Mouse (Mus musculus): ENCODE measurements around the gene Arhgap45. TPM values are rescaled to one million over a fixed set of nuclear protein-coding genes. Genes with fewer than 3 reads are reported as not detected.

The Arhgap45 gene
- total RNA-seq, 2 experiments from 2014 or later = 3.3 to 4.5 TPM

DNA sequence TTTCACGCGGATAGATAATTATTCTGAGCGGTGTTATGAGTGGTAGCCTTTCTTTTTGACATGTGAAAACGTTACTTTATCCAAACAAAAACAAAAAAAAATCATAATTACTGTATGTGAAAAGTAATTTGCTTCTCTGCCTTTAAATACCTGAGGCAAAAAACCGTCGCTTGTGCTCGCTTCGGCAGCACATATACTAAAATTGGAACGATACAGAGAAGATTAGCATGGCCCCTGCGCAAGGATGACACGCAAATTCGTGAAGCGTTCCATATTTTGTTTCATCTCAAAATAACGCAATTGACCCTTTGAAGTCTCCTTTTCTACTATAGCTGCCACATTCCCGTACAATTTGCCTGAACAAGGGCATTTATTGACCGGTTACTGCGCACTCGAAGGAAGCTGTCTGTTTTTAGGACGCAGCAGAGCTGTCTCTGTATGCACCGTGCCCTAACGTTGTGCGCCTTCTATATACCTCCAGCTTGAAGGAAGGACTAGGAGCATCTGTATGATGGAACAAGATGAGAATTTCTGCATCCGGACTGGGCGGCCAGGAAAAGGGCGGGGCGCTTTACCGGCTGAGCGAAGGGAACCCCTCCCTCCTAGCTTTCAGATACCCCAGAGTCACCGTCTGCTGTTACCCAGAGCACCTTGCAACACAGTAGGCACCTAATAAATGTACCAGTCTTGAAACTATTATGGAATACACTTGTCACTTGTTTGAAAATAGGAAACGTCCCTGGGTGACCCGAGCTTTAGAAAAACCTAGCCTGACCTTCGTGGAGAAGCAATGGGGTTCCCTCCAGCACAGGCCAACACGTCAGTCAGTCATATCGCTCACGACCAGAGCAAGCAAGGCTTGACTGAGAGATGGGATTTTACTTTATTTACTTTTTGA is 30.9 kb upstream of the Arhgap45 start:
- intact Hi-C loops (cut with DNase I) = loop anchor here (5.0 to 10.0 kb wide), 3 partner anchors 52 to 259 kb away; partner anchors contain the start of genes Ndufs7, Polr2e and Stk11
- DNase-seq (ENCODE audit: extremely low spot score in 1 of 2, low spot score in 2 of 2) = peak; percentile 52 to 81

DNA sequence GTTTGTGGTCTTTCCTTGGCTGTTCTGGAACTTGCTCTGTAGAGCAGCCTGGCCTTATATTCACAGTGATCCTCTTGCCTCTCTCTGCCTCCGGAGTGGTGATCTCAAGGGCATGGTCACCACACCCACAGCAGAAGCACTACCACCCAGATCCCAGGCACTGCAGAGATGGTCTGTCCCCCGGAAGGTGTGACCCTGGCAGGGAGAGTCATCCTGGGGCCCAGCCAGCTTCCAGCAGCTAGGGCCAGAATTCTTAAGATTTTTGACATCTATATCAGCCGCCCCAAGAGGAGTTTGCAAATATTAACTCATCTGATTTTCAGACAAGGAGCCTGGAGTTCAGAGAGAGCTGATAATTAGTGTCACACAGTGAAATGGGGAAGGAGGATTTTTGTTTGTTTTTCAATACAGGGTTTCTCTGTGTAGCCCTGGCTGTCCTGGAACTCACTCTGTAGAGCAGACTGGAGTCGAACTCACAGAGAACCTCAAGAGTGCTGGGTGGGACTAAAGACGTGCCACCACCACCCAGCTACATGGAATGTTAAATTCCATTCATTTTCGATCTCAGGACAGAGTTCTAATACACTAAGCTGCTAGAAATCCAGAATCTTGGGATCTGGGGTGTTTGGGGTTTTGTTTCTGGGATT is 30.1 kb upstream of the Arhgap45 start:
- intact Hi-C loops (cut with DNase I) = loop anchor here (5.0 to 10.0 kb wide), 3 partner anchors 51 to 258 kb away; partner anchors contain the start of genes Ndufs7, Polr2e and Stk11
- no peak for DNase-seq (ENCODE audit: extremely low spot score in 1 of 2, low spot score in 2 of 2)

DNA sequence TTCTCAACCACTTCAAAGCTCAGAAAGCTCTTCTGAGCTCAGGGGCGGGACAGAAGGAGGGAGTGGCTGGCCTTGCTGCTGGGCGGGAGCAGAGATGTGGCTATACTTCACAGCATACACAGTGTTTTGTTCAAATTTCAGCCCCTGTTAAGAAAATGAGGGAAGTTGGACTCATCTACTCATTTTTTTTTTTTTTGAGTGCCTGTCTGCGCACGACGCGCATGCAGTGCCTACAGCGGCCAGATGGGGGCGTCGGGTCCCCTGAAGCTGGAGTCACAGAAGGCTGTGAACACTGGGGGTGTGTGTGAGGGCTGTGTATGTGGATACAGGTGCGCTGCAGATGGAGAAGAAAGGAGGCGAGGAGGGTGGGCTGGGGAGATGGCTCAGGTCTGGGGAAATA is 29.5 kb upstream of the Arhgap45 start:
- intact Hi-C loops (cut with DNase I) = loop anchor here (5.0 to 10.0 kb wide), 3 partner anchors 50 to 258 kb away; partner anchors contain the start of genes Ndufs7, Polr2e and Stk11
- DNase-seq (ENCODE audit: extremely low spot score in 1 of 2, low spot score in 2 of 2) = peak; percentile 54 to 90

DNA sequence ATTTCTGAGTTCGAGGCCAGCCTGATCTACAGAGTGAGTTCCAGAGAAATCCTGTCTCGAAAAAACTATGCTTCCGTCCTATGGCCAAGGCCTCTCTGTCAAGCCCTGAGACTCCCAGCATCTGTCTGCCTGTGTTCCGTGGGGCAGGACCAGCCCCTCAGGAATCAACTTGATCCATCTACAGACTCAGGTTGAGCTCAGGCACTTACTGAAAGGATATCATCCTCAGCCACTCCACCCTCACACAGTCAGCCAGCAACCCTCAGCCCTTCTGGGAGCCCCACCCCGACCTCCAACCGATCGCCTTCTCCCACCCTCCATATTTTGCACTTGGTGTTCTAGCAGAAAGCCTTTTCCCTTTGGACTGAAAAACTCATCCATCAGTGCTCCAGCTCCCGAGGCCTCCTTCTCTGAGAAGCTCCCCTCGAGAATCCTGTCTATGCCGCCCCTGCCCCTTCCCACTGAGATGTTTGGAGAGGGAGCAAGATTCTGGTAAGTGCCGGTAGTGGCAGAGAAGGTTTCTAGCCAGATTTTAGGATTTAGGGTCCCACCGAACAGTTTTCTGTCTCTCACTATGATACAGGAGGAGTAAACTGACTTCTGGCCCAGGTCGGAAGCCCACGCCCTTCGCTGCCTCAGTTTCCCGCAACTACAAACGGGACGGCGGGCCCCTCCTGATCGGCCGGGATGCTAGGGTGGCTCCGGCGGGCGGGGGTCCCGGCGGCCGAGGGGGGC is 28.5 kb upstream of the Arhgap45 start:
- intact Hi-C loops (cut with DNase I) = loop anchor here (5.0 to 10.0 kb wide), 3 partner anchors 49 to 257 kb away; partner anchors contain the start of genes Ndufs7, Polr2e and Stk11
- DNase-seq (ENCODE audit: extremely low spot score in 1 of 2, low spot score in 2 of 2) = no peak

DNA sequence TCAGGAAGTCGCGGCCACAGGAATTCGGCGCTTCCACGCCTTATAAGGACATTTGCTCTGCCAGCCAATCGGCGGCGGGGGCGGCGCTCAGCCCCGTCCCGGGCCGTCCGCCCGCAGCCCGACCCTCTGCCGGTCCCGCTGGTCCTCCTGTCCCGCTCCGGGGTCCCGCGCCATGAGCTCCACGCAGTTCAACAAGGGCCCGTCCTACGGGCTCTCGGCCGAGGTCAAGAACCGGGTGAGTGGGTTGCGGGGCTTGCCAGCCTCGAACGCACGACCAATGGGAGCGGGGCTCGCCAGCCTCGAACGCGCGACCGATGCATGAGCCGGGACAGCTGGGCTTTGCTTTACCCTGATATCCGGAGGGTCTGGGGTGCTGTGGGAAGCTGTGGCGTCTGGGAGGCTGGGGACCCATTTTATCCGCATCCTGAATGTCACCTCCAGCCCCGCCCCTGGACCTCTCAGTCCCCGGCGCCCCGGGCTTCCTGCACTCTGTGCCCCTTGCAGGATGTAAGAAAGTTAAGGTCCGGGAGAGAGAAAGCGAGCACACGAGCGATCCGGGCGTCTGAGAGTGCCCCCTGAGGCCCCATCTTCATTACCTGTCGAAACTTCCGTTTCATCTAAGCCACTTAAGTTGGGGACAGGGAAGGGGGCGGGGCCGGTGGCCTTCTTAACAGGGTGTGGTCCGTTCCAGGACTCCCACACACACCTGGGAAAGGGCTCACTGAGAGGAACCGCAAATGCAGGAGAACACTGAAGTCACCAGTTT is 27.8 kb upstream of the Arhgap45 start, which contains the start of gene Cnn2:
Cnn2 (plus strand) TSS at position 79 of the 766 bp plus-strand sequence.
- DNase-seq (ENCODE audit: extremely low spot score in 1 of 2, low spot score in 2 of 2) = peak in 1 of 2 experiments; percentile 80
- intact Hi-C loops (cut with DNase I) = loop anchor here (5.0 to 10.0 kb wide), 3 partner anchors 49 to 256 kb away; partner anchors contain the start of genes Ndufs7, Polr2e and Stk11

DNA sequence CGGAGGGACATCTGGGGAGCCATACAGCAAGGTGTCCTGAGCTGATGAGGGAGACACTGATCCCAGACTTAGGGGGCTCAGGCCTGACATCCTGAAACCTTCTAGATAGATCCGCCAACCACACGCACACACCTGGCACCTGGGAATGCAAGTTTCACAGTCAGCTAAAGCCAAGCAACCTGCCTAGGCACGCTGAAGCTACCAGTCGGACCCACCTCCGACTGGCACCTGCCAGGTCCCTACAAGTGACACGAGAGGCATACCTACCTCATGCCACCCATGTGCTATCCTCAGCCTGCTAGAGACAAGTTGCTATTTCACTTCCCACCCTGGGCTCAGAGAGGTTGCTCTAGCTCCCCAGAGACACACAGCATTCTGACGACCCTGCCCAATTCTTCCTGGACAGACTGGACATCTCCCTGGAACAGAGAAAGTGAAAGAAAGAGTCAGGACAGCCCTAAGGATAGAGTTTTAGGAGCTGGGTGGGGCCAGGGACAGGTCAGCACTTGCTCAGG is 27.1 kb upstream of the Arhgap45 start:
- DNase-seq (ENCODE audit: extremely low spot score in 1 of 2, low spot score in 2 of 2) = no peak
- intact Hi-C loops (cut with DNase I) = loop anchor here (5.0 to 10.0 kb wide), 3 partner anchors 48 to 255 kb away; partner anchors contain the start of genes Ndufs7, Polr2e and Stk11

DNA sequence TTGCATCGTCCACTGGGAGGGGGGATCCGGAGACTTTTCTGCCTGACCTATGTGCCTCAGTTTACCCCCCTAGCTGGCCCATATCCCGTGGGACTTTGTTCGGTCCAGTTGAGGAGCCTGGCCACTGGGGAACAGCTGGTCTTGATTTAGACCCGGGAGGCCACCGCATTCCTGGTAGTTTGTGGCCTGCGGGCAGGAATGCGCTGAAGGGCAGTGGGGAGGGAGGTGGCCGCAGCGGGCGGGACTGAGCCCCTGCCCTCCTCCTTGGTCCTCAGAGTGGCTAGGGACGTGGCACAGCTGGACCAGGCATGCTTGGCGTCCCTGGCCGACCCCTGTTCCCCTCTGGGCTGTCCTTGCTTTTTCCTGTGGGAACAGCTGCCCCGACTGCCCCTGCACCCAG is 26.6 kb upstream of the Arhgap45 start:
- intact Hi-C loops (cut with DNase I) = loop anchor here (5.0 to 10.0 kb wide), 3 partner anchors 47 to 255 kb away; partner anchors contain the start of genes Ndufs7, Polr2e and Stk11
- DNase-seq (ENCODE audit: extremely low spot score in 1 of 2, low spot score in 2 of 2) = peak in 1 of 2 experiments; percentile 77

DNA sequence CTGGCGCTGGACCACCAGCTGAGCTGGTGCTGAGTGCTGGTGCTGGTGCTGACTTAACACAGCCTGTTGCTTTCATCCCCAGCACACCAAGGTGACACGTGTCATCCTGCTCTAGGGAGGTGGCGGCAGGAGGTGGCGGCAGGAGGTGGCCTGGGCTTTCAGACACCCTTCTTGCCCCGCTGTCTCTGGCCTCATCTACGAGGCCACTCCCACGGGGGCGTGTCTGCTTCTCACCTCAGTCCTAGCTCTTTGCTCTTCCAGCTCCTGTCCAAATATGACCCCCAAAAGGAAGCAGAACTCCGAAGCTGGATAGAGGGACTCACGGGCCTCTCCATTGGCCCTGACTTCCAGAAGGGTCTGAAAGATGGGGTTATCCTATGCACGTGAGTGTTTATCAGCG is 25.4 kb upstream of the Arhgap45 start:
- DNase-seq (ENCODE audit: extremely low spot score in 1 of 2, low spot score in 2 of 2) = no peak
- intact Hi-C loops (cut with DNase I) = no loop called here

DNA sequence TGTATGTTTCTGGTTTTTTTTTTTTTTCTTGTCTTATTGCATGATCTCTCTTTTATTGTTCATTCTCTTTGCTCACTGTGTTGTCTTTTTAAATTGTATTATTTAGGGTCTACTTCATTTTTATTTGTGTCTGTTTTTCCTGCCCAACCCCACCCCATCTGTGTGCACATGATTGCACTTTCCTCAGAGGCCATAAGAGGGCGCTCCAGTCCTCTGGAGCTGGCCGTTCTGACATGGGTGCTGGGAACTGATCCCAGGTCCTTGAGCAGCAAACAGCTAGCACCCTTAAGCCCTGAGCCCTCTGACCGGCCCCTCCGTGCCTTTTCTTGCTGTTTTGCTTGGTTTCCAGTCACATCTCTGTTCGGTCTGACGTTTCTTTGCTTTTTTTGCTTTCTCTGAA is 24.9 kb upstream of the Arhgap45 start:
- intact Hi-C loops (cut with DNase I) = no loop called here

DNA sequence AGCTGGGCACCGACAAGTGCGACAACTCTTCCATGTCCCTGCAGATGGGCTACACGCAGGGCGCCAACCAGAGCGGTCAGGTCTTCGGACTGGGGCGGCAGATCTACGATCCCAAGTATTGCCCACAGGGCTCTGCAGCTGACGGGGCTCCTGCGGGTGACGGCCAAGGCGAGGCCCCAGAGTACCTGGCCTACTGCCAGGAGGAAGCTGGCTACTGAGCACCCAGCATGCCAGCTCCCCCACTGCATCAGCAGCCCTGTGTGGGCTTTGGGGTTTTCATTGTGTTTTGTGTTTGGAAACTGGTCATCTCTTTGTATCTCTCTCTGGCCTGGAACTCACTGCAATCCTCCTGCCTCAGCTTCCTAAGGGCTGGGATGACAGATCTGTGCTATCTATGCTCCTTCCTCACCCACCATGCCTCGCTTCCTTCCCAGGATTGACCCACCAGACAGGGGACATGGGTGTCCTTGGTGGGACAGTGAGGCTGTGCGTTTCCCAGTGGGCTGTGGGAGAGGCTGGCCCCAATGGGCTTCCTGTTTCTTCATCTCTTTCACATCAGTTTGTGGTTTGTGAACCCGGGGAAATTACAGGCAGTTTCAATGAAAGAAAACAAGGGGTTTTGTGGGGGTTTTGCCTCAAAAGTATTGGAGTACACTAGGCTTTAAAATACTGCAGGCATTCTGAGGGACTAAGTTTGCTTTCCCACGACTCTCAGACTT is 21.9 kb upstream of the Arhgap45 start:
- intact Hi-C loops (cut with DNase I) = no loop called here
- peak in 1 of 2 experiments; percentile 71 for DNase-seq (ENCODE audit: extremely low spot score in 1 of 2, low spot score in 2 of 2)

More for the DNA sequence above, 24.9 kb upstream of the Arhgap45 start:
- no peak for DNase-seq (ENCODE audit: extremely low spot score in 1 of 2, low spot score in 2 of 2)

DNA sequence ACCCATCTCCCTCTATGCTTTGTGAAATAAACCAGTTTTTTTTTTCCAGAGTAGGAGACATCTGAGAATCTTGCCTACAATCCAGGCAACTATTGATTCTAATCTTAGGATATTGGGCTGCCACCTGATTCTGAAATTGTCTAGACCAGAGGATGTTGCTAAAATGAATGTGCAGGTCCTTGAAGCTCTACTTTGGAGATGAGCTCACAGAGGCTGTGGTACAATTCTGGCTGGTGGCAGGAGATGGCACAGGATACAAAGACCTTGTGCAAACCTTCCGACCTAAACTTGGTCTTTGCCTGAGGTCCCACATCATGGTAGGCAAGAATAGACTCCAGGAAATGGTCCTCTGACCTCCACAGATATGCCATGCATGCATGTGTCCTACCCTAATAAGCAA is 20.8 kb upstream of the Arhgap45 start:
- intact Hi-C loops (cut with DNase I) = no loop called here
- no peak for DNase-seq (ENCODE audit: extremely low spot score in 1 of 2, low spot score in 2 of 2)

DNA sequence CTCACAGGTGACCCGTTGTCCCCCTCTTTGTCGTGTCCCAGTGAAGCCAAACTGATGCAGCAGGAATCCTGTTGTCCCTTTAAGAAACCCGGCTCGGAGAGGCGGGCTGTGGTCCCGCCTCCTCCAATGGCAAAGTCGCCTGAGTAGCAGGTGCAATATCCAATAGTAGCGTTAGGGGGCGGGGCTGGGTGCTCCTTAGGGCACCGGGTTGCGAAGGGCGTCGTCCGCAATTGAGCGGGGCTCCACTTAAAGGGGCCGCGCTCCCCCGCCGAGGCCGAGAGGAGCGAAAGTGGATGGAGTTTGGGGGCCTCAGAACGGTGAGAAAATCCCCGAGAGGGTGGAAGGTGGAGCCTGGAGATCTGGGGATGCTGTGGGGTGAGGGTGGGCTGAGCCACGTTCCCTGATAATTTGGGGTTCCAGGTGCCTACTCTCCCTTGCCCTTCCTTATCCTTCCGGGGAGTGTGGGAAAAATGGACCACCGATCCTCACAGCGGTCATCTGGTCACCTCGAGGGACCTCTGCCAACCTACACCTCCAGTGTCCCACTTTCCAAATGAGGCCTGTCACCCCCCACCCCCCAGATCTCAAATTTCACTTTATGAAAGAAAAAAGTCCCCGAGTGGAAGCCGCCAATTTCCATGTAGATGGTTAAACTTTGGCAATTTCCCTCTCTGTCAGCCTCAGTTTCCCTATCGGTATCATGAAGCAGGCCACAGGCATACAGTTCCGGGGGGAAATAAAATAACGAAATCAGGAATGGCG is 20.0 kb upstream of the Arhgap45 start, which contains the start of gene Abca7:
Abca7 (plus strand) TSS at position 223 of the 762 bp plus-strand sequence.
- intact Hi-C loops (cut with DNase I) = no loop called here
- DNase-seq (ENCODE audit: extremely low spot score in 1 of 2, low spot score in 2 of 2) = peak; percentile 92 to 97

DNA sequence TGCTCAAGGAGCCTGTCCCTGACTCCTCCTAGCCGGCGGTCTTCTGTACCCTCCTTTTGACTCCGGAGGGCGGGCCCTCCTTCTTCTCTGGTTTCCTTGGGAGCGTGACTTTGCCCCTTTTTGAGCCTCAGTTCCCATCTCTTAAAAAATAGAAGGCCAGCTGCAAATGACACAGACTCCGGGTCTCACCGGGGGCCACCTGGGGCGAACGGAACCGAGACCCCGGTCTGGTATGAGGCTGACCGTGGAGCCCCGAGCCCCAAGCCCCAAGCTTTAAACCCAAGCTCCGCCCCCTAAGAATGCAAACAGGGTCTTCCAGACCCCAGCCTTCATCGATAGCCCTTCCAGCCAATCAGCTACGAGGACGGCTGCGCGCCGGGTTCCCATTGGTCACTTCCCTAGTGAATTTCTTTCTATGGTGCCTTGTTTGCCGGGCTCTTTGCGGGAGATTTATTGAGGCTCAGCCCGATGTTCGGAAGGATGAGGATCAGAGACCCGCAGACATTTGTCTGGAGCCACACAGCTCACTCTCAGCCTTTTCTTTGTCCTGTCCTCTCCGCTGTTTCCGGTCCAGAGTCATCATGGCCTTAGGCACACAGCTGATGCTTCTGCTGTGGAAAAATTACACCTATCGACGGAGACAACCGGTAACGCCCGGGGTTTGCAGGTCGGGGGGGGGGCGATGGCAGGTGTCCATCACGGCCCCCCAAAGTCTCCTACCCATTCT is 19.3 kb upstream of the Arhgap45 start:
- intact Hi-C loops (cut with DNase I) = no loop called here
- peak; percentile 76 for DNase-seq (ENCODE audit: extremely low spot score in 1 of 2, low spot score in 2 of 2)

DNA sequence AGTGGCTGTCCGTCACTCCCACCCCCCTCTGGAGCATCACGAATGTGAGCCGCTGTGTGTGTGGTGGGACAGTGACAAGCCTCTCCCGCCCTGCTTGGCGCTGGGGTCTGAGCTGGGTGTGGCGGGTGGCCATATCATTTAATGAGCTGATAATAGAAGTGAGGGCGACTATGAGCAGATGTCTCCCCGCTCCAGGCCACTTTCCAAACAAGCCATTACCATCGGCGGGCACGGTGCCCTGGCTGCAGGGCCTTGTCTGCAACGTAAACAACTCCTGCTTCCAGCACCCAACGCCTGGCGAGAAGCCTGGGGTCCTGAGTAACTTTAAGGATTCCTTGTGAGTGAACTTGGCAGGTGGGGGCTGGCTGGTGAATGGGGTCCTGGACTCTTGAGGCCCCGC is 18.6 kb upstream of the Arhgap45 start:
- DNase-seq (ENCODE audit: extremely low spot score in 1 of 2, low spot score in 2 of 2) = peak in 1 of 2 experiments; percentile 56
- intact Hi-C loops (cut with DNase I) = no loop called here

DNA sequence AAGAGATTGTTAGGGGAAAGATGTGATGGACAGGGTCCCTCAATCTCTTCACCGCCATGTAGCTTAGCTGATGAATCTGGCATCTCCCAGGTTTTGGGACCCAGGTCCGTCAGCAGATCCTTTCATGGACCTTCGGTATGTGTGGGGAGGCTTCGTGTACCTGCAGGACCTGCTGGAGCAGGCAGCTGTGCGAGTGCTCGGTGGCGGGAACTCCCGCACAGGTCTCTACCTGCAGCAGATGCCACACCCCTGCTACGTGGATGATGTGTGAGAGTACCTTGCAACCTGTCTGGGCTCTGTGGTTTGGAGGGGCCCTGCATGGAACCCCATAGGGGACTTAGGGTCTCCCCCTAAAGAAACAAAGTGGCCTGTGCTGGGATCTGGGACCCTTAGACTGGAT is 14.5 kb upstream of the Arhgap45 start:
- intact Hi-C loops (cut with DNase I) = no loop called here
- DNase-seq (ENCODE audit: extremely low spot score in 1 of 2, low spot score in 2 of 2) = no peak

DNA sequence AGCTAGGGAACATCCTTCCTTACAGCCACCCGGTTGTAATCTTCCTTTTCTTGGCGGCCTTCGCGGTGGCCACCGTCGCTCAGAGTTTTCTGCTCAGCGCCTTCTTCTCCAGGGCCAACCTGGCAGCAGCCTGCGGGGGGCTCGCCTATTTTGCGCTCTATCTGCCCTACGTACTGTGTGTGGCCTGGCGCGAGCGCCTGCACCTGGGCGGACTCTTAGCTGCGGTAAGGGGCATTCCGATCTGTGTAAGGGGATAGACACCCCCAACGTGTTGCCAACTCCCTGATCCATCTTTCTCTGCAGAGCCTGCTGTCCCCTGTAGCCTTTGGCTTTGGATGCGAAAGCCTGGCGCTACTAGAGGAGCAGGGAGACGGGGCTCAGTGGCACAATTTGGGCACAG is 13.6 kb upstream of the Arhgap45 start:
- no peak for DNase-seq (ENCODE audit: extremely low spot score in 1 of 2, low spot score in 2 of 2)
- intact Hi-C loops (cut with DNase I) = no loop called here

All from left cerebral cortex, postnatal 10 days (tissue).